Mouse (Mus musculus): ENCODE data around the gene Uri1. TPM values are rescaled to one million over a fixed set of nuclear protein-coding genes. Genes with fewer than 3 reads are reported as not detected.

Uri1 gene
- polyA plus RNA-seq, 1 experiment from 2014 or later = 18.2 TPM

- H3K36me3 ChIP-seq = no peaks in the 10 kb centered on the region
- H3K4me2 ChIP-seq = no peak overlapping the region
- H3K27ac ChIP-seq = no peak overlapping the region
- 72% methylated on average over 17 of the region's 17 CpGs for WGBS (ENCODE audit: insufficient replicate concordance)
- H3K4me3 ChIP-seq (replicated peaks) = no peak overlapping the region
- ATAC-seq (ENCODE audit: low read depth) (no peak), DNase-seq (no peak)
- no peaks in the 10 kb centered on the region; the same call in 1 of the 2 replicates for H3K9me3 ChIP-seq (replicated peaks)
- no peaks in the 10 kb centered on the region for H3K4me1 ChIP-seq (replicated peaks)
- no peaks in the 10 kb centered on the region for H3K27me3 ChIP-seq
- no peak overlapping the region for H3K9ac ChIP-seq
Measured at GRCm38 (mm10) chr7:37921681-37922430, 101.5 kb downstream of the Uri1 start.

DNA sequence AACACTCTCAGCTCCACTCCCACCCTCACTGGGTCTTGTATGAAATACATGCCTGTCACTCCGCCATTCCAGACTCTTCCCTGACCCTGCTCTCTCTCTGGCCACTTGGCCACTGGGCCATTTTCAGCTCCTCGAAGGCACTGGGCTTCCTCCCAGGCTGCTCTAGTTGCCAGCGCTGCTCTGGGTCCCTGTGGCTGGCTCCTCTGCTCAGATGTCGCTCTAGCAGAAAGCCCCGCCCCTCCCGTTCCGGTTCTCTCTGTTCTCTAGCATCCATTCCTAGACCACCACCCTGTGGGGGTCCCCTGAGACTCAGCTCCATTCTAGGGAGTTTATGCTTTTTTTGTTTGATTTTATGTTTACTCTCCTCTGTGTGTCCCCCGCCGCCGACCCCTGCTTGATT is 104.4 kb downstream of the Uri1 start:
- no peak for ATAC-seq (ENCODE audit: low read depth)
- 41% methylated on average over 10 of the region's 10 CpGs for WGBS (ENCODE audit: insufficient replicate concordance)
- no peak overlapping the region for H3K4me2 ChIP-seq

DNA sequence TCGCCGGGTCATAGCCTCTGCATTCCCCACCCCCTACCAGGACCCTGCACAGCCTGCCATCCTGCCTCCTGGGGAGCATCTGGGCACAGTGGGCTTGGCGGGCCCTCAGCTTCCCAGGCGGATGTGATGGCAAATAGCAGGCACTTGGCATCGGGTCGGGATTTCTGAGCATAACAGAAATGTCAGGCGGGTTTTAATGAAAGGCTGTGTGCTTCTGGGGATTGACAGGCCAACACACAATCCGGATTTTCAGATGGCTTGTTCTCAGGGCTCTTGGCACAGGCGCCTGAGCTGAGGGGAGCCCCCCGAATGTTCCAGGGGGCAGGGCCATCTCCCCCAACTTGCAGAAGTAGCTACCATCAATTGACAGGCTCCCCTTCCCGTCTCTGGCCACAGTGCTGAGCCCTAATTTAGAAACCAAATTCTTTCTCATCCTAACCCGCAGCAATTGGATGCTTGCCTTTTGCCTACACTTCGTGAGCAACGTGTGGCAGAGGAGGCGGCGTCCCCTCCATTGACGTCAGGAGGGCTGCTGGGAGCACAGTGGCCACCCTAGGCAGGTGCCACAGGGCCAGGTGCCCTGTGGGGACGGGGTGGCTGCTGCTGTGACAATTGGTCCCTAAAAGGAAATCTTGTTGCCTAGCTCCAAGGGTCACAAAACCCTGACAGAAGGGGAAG is 106.5 kb downstream of the Uri1 start:
- Histone ChIP-seq H3K4me1 (replicated peaks) (no peaks in the 10 kb centered on the region), H3K4me2 (no peak overlapping the region), H3K9me3 (replicated peaks) (no peaks in the 10 kb centered on the region), H3K27ac (no peak overlapping the region), H3K36me3 (no peaks in the 10 kb centered on the region), H3K4me3 (replicated peaks) (no peak overlapping the region), H3K27me3 (no peaks in the 10 kb centered on the region), H3K9ac (no peak overlapping the region)
- no peak for ATAC-seq (ENCODE audit: low read depth)
- no peak for DNase-seq
- 61% methylated on average over 18 of the region's 18 CpGs for WGBS (ENCODE audit: insufficient replicate concordance)

More for the DNA sequence above, 104.4 kb downstream of the Uri1 start:
- no peak overlapping the region for H3K27ac ChIP-seq
- no peak overlapping the region for H3K9ac ChIP-seq
- no peaks in the 10 kb centered on the region; the same call in 1 of the 2 replicates for H3K9me3 ChIP-seq (replicated peaks)
- no peaks in the 10 kb centered on the region for H3K36me3 ChIP-seq
- no peak for DNase-seq
- H3K4me1 ChIP-seq (replicated peaks) = no peaks in the 10 kb centered on the region
- no peak overlapping the region for H3K4me3 ChIP-seq (replicated peaks)
- no peaks in the 10 kb centered on the region for H3K27me3 ChIP-seq

DNA sequence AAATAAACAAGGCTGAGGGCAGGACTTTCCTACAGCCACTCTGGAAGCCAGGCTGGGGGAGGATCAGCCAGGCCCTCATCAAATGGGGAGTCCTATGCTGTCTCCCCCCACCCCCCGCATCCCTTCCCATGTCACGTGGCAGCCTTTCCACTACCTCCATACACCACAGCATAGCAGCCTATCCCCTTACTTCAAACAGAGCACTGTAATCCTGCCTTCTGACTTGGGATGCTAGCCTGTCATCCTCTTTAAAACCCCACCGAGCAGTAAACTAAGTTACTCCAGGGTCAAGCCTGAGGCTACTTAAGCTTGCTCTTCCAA is 111.6 kb downstream of the Uri1 start:
- WGBS (ENCODE audit: insufficient replicate concordance) = 50% methylated on average over 3 of the region's 3 CpGs
- DNase-seq = no peak
- no peak overlapping the region for H3K27ac ChIP-seq
- H3K27me3 ChIP-seq = no peaks in the 10 kb centered on the region
- H3K4me2 ChIP-seq = no peak overlapping the region
- no peak overlapping the region for H3K9ac ChIP-seq
- H3K4me1 ChIP-seq (replicated peaks) = no peaks in the 10 kb centered on the region
- H3K9me3 ChIP-seq (replicated peaks) = no peaks in the 10 kb centered on the region
- H3K36me3 ChIP-seq = no peaks in the 10 kb centered on the region
- ATAC-seq (ENCODE audit: low read depth) = no peak
- no peak overlapping the region for H3K4me3 ChIP-seq (replicated peaks)

GRCm38 (mm10) chr7:37911114-37911801 is 112.1 kb downstream of the Uri1 start:
- ATAC-seq (ENCODE audit: low read depth) (no peak), DNase-seq (no peak)
- Histone ChIP-seq H3K27ac (no peak overlapping the region), H3K9ac (no peak overlapping the region), H3K4me3 (replicated peaks) (no peak overlapping the region), H3K9me3 (replicated peaks) (no peaks in the 10 kb centered on the region), H3K4me2 (no peak overlapping the region), H3K36me3 (no peaks in the 10 kb centered on the region), H3K4me1 (replicated peaks) (no peaks in the 10 kb centered on the region), H3K27me3 (no peaks in the 10 kb centered on the region)
- 43% methylated on average over 5 of the region's 5 CpGs for WGBS (ENCODE audit: insufficient replicate concordance)

GRCm38 (mm10) chr7:37910161-37910560 is 113.2 kb downstream of the Uri1 start:
- 77% methylated on average over 9 of the region's 9 CpGs for WGBS (ENCODE audit: insufficient replicate concordance)

More at GRCm38 (mm10) chr7:37910161-37910560, 113.2 kb downstream of the Uri1 start:
- no peak overlapping the region for H3K4me3 ChIP-seq (replicated peaks)
- no peak overlapping the region for H3K4me2 ChIP-seq
- ATAC-seq (ENCODE audit: low read depth) = no peak
- H3K4me1 ChIP-seq (replicated peaks) = no peaks in the 10 kb centered on the region
- H3K9ac ChIP-seq = no peak overlapping the region
- no peaks in the 10 kb centered on the region for H3K36me3 ChIP-seq
- no peak for DNase-seq
- H3K27ac ChIP-seq = no peak overlapping the region
- H3K9me3 ChIP-seq (replicated peaks) = no peaks in the 10 kb centered on the region
- H3K27me3 ChIP-seq = no peaks in the 10 kb centered on the region

Other genes with a start within 250 kb of the Uri1 start
- 0.09 and 0.10 TPM in 2 replicates for gene Zfp536, start 249.9 kb downstream of the Uri1 start, polyA plus RNA-seq (2015; fragmentation: Nextera tagmentation; extraction: Ambion mirVana)
- 127 and 132 TPM in 2 replicates for gene Ccne1, start 84.0 kb upstream of the Uri1 start, polyA plus RNA-seq (2015; fragmentation: Nextera tagmentation; extraction: Ambion mirVana)
- 8.7 and 9.0 TPM in 2 replicates for gene 1600014C10Rik, start 159.7 kb upstream of the Uri1 start, polyA plus RNA-seq (2015; fragmentation: Nextera tagmentation; extraction: Ambion mirVana)
- gene Plekhf1, start 204.5 kb upstream of the Uri1 start, polyA plus RNA-seq (2015; fragmentation: Nextera tagmentation; extraction: Ambion mirVana) = 0.44 and 0.46 TPM in 2 replicates
- gene Pop4, start 247.9 kb upstream of the Uri1 start, polyA plus RNA-seq (2015; fragmentation: Nextera tagmentation; extraction: Ambion mirVana) = 19.7 and 21.5 TPM in 2 replicates

Data from liver, embryonic 13.5 days (tissue).